Mouse (Mus musculus): ENCODE results near the gene Babam1.
"Not testable (repeated sequence)": the region's sequence is repeated elsewhere in the genome, so short reads cannot be mapped to it uniquely, and the experiment has no call there.

Gene Babam1

GRCm38 (mm10) chr8:71407441-71407840 is 10.8 kb downstream of the Babam1 start:
- DNase-seq: peak; percentile 2

- peak; percentile 2 for DNase-seq
These were observed 11.6 kb downstream of the Babam1 start for GRCm38 (mm10) chr8:71408231-71408630.

GRCm38 (mm10) chr8:71411535-71412273 is 15.0 kb downstream of the Babam1 start:
- DNase-seq: no peak

GRCm38 (mm10) chr8:71422121-71422520 is 25.5 kb downstream of the Babam1 start:
- DNase-seq: no peak

- DNase-seq: not testable (repeated sequence)
These were observed 36.3 kb downstream of the Babam1 start for GRCm38 (mm10) chr8:71432935-71433334.

GRCm38 (mm10) chr8:71437041-71437440 is 40.4 kb downstream of the Babam1 start:
- DNase-seq: no peak

GRCm38 (mm10) chr8:71441404-71441803 is 44.7 kb downstream of the Babam1 start:
- peak; percentile 54 for DNase-seq

- no peak for DNase-seq
These were observed 48.4 kb downstream of the Babam1 start for GRCm38 (mm10) chr8:71445096-71445495.

GRCm38 (mm10) chr8:71451337-71451736 is 54.7 kb downstream of the Babam1 start:
- DNase-seq: no peak

- DNase-seq: no peak
These were observed 55.1 kb downstream of the Babam1 start for GRCm38 (mm10) chr8:71451777-71452176.

GRCm38 (mm10) chr8:71452669-71453068 is 56.0 kb downstream of the Babam1 start:
- no peak for DNase-seq
